Mouse (Mus musculus) spleen, adult 12 weeks (tissue): ENCODE results near the gene Tbr1.

ENCODE experiments used
- DNase-seq: peaks from one replicate; pipeline ENCODE4 v3.0.0; 2022; ENCODE audit warnings: low spot score

The Tbr1 gene

DNA sequence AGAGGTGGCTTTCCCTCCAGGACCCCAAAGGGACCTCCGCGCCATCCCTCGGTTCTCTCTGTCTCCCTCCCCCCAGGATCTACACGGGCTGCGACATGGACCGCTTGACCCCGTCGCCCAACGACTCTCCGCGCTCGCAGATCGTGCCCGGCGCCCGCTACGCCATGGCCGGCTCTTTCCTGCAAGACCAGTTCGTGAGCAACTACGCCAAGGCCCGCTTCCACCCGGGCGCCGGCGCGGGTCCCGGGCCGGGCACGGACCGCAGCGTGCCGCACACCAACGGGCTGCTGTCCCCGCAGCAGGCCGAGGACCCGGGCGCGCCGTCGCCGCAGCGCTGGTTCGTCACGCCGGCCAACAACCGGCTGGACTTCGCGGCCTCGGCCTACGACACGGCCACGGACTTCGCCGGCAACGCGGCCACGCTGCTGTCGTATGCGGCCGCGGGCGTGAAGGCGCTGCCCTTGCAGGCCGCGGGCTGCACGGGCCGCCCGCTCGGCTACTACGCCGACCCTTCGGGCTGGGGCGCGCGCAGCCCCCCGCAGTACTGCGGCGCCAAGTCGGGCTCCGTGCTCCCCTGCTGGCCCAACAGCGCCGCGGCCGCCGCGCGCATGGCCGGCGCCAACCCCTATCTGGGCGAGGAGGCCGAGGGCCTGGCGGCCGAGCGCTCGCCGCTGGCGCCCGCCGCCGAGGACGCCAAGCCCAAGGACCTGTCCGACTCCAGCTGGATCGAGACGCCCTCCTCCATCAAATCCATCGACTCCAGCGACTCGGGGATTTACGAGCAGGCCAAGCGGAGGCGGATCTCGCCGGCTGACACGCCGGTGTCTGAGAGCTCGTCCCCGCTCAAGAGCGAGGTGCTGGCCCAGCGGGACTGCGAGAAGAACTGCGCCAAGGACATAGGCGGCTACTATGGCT, 9.0 kb downstream of the Tbr1 start:
- DNase-seq: peak; percentile 2

DNA sequence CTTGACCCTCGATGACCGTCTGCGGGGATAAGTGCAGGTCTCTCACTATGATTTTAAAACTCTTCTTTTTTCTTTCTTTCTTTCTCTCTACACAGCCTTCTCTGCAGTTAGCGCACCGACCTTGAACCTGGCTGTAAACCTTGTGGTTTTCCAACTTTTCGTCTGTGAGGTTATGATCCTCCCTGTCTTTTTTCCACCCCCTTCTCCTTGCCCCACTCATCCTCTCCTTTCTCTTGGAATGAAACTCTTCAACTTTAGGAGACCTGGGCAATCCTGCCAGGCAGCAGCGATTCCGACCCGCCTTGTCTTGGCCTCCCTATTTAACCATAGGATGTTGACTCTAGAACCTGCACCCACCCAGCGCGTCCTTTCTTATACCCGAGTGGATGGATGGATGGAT, 9.8 kb downstream of the Tbr1 start:
- DNase-seq: no peak

DNA sequence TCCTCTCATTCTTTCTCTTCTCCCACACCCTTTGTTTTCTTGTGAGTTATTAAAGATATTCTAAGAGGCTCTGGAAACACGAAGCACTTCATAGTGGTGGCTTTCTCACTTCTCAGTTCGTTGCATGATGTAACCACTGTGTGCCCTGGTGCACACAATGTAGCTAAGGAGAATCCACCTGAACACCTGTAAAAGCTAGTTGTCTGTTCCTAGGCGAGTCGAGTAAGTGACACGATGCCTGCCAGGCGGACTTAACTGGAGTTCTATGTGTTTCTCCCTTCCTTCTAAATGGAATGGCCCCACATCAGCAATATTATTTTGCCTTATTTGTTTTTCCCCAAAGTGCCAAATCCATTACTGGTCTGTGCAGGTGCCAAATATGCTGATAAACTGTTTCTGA, 10.4 kb downstream of the Tbr1 start:
- no peak for DNase-seq

DNA sequence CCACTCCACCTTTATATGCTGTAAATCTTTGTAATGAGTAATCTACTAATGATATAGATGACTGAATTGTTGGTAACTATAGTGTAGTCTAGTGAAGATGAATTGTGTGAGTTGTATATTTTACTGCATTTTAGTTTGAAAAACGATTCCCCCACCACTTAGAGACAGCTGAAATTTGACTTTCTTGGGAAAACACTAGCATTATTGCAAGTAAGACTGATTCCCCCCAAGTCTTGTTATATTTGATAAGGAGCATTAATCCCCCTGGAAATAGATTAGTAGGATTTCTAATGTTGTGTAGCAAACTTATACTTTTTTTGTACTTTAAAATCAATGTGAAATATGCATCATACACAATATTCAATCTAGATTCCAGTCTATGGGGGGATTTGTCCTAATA, 10.8 kb downstream of the Tbr1 start:
- DNase-seq: no peak

DNA sequence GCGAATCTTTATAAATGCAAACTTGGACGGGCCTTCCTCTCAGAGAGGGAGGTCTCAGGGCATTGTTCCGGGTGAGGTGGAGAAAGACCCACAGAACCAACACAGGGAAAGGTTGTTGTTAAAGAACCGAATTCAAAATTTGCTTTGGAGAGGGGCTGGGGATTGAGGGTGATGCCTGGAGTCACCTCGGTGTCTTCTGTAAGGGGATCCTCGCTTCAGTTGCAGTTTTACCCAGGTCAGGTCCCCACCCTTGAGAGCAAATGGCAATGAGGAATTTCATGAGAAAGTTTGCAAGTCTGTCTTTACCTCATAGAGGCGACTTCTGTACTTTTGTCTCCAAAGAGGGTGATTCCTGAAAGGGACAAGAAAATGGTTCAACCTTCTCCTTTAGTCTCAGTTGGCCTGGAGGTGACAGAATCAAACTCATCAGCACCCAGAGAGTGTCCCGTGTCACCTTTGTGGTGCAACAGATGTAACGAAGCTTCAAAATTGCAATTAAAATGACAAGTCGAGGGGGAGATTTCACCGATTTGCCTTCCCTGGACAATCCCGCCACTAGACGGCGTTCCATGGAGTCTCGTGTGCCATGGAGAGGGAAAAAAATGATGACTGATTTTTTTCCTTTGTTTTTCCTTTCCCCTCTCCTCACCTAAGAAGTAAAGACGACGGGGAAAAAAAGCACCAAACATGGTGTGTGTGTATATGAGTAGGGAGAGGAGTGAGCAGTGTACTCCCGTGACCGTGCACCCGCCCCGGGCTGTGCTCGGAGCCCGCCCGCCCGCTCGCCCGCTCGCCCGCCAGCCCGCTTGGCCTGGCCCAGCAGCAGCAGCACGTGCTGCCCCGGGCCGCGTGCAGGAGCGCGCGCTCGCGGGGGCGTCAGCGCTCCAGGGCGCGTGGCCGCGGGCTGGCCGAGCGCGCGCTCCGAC, 12.1 kb downstream of the Tbr1 start:
- no peak for DNase-seq

DNA sequence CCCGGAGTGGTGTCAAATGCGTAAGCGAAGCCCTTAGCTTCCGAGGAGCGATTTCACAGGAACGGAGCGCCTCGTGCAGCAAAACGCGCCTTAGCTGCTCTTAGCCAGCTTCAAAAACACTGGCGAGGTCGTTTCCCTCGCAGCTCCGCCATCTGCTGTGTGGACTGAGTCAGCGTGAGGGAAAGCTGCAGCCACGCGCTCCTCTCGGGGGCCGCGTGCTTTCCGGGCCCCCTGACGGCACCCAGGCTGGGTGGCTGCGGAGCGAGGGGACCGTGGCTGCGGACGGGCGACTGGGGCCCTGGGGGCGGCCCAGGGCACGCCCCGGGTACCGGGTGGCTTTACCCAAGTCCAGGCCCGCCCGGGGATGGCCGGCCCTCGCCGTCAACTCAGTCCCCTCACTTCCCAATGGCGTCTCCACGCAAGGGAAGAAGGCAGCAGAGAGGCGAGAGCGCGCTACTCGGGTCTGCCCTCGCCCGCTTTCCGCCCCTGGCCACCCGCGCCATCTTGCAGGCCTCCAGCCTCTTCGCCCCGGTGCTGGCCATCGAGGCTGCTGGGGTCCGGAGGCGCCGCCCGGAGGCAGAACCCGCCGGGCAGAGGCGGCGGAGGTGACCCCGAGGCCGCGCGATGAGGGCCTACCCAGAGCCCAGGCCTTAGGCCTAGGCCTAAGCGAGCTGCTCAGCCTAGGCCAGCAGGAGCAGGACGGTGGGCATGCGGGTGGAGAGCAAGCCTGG, 13.0 kb downstream of the Tbr1 start:
- no peak for DNase-seq

DNA sequence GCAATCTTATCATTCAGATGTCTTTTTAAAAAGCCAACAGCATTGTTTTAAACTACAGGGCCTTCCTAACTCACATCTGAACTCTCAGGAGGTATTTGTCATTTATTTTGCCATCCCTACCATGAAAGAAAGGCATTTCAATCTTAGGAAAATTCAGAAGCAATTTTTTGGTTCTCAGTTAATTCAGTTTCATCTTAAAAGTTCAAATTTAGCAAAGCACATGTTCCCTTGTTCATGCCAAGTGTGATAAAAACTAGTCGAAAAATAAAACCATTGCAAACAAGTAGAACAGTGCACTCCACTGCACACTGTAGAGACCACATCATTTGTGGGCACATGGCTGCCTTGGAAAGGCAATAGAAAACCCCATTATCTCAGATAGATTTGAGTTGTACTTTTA, 15.5 kb downstream of the Tbr1 start:
- DNase-seq: no peak

DNA sequence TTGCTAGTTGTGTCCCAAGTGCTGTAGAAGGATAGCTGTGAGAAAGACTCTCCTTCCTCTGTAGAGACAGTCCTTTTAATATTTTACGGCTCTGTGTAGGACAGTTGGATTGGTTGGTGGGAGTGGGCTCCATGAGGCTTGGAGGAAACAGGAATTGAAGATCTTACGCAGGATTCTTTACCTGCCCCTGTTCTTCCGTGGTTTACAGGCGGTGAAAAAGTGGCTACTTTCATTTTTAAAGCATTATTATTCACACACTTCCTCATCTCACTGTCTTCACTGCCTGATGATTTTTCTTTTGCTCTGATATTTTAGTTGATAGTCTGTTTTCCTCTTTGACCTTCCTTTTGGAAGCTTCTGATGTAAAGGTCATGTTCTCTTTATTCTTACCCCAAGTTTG, 17.5 kb downstream of the Tbr1 start:
- no peak for DNase-seq

DNA sequence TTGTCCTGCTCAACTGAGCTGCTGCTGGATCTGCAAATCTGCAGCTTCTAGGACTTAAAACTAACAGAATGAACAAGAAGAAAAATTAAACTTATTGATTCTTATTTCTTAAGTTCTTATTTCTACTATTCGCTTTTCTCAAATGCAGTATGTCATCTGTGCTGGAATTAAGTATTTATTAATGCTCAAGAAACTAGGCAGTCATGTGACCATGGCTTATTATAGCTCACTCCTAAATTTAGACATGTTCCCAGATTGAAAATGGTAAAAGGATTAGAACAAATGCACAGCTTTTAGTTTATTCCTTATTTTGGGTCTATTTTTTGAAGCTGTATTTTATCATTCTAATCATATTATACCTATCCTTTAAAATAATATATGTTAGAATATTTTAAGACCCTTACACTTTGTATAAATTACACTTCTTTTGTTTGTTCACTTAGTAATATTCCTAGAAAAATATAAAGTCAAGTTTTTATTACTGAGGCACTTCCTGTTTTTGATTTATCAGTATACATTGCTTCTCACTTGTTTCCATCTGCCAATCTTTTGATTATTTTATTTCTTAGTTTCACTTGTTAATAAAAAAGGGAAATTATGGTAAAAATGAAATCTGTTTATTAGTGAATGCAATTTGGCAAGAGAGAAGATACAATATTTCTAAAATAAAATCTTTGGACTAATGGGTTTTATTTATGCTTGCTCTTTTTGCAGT, 20.9 kb downstream of the Tbr1 start:
- no peak for DNase-seq

DNA sequence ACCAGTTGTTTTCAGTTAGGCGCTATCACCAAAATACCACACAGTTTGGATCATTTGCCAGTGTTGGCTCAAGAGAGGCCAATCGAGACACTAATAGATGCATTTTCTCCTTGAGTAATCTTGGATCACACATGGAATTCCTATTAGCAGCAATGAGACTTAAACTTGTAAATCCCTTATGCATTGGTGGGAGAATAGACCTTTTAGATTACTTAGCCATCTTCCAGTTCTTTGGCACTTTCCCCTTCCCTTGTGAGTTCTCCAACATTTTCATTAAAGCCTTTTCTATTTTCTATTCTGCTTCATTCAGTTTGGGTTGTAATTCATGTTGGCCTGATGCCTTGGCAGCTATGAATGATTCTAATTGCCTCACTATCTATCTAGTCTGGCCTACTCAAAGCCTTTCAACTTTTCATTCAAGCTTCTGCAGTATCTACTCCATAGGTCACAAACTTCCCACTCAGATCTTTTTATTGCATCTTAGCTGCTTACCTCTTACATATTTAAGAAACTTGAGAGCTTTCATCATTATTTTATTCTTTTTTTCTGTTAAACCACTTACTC, 34.6 kb downstream of the Tbr1 start:
- no peak for DNase-seq
